Comparison of ENCODE assay signal across 16 mouse cellular contexts in genomic region chr3:88382383-88382782, GRCm38 (mm10). TPM values are rescaled to one million over a fixed set of nuclear protein-coding genes. Genes with fewer than 3 reads are reported as not detected.
DNase-seq lines count a peak whose midpoint lies in the region; ATAC-seq lines count a peak whose summit lies in the region.
"Not testable (repeated sequence)": the region's sequence is repeated elsewhere in the genome, so short reads cannot be mapped to it uniquely, and the experiment has no call there.
"Had no signal": no experiment of that assay in that cellular context is flagged by ENCODE, and none has a peak within 500 bp of the region (broad histone marks: within the 10 kb centered on the region; RNA-seq: fewer than 3 reads in every experiment).

No protein-coding gene starts in this region.

- H3K27me3 ChIP-seq in embryonic facial prominence, embryonic 13.5 days; forebrain, embryonic 14.5 days (replicated peaks; ENCODE audit: control insufficient read depth, insufficient read depth, low read length); hindbrain, embryonic 12.5 days; intestine, embryonic 15.5 days (replicated peaks); limb, embryonic 13.5 days; midbrain, embryonic 11.5 days (ENCODE audit: control insufficient read depth, insufficient read depth, low read length); neural tube, embryonic 15.5 days (replicated peaks): not testable (repeated sequence)

- H3K36me3 ChIP-seq in embryonic facial prominence, embryonic 13.5 days; forebrain, embryonic 14.5 days (ENCODE audit: control insufficient read depth, insufficient read depth, low read length); hindbrain, embryonic 12.5 days; intestine, embryonic 15.5 days; limb, embryonic 13.5 days; midbrain, embryonic 11.5 days (ENCODE audit: control insufficient read depth, insufficient read depth, low read length); neural tube, embryonic 15.5 days: not testable (repeated sequence)

- H3K4me2 ChIP-seq in embryonic facial prominence, embryonic 13.5 days: peak overlapping the region; percentile 56; the same call in 1 of the 2 replicates
- H3K4me2 ChIP-seq in forebrain, embryonic 14.5 days (ENCODE audit: low read length): peak overlapping the region; percentile 45; the same call in 1 of the 2 replicates
- peak overlapping the region; percentile 47; the same call in 1 of the 2 replicates for H3K4me2 ChIP-seq in hindbrain, embryonic 12.5 days (replicated peaks)
- H3K4me2 ChIP-seq in intestine, embryonic 15.5 days (replicated peaks); midbrain, embryonic 11.5 days: not testable (repeated sequence)
- H3K4me2 ChIP-seq in limb, embryonic 13.5 days (replicated peaks): peak overlapping the region; percentile 62
- H3K4me2 ChIP-seq in neural tube, embryonic 15.5 days: peak overlapping the region; percentile 54

- WGBS in embryonic facial prominence, embryonic 13.5 days: 0% methylated on average over 1 of the region's 7 CpGs
- 38% methylated on average over 1 of the region's 7 CpGs for WGBS in forebrain, embryonic 14.5 days
- WGBS in hindbrain, embryonic 12.5 days: 20% methylated on average over 1 of the region's 7 CpGs
- 25% methylated on average over 1 of the region's 7 CpGs for WGBS in intestine, embryonic 15.5 days
- WGBS in limb, embryonic 13.5 days: 30% methylated on average over 1 of the region's 7 CpGs
- 27% methylated on average over 1 of the region's 7 CpGs for WGBS in midbrain, embryonic 11.5 days
- WGBS in neural tube, embryonic 15.5 days: 27% methylated on average over 3 of the region's 7 CpGs

- ATAC-seq in embryonic facial prominence, embryonic 13.5 days (ENCODE audit: insufficient number of reproducible peaks, insufficient read depth, low FRiP score, low TSS enrichment, low read depth); limb, embryonic 13.5 days (ENCODE audit: low FRiP score, low read depth): not testable (repeated sequence)
- peak; percentile 40 for ATAC-seq in forebrain, embryonic 14.5 days
- ATAC-seq in hindbrain, embryonic 12.5 days (ENCODE audit: low FRiP score): peak; percentile 55
- ATAC-seq in intestine, embryonic 15.5 days: peak; percentile 36; the same call in 1 of the 2 replicates
- ATAC-seq in midbrain, embryonic 11.5 days (ENCODE audit: low FRiP score): peak; percentile 14; the same call in 1 of the 2 replicates
- ATAC-seq in neural tube, embryonic 15.5 days (ENCODE audit: low FRiP score): peak; percentile 53

- not testable (repeated sequence) for H3K4me3 ChIP-seq in embryonic facial prominence, embryonic 13.5 days; forebrain, embryonic 14.5 days (ENCODE audit: low read depth, low read length); hindbrain, embryonic 12.5 days; intestine, embryonic 15.5 days (replicated peaks); limb, embryonic 13.5 days; midbrain, embryonic 11.5 days (ENCODE audit: low read depth, low read length); neural tube, embryonic 15.5 days (replicated peaks)

- H3K9me3 ChIP-seq in embryonic facial prominence, embryonic 13.5 days; forebrain, embryonic 14.5 days (replicated peaks; ENCODE audit: control insufficient read depth, low read length); hindbrain, embryonic 12.5 days (replicated peaks); intestine, embryonic 15.5 days; limb, embryonic 13.5 days; midbrain, embryonic 11.5 days (ENCODE audit: control insufficient read depth, low read length); neural tube, embryonic 15.5 days (replicated peaks): not testable (repeated sequence)

- not testable (repeated sequence) for H3K4me1 ChIP-seq in embryonic facial prominence, embryonic 13.5 days; forebrain, embryonic 14.5 days (ENCODE audit: control insufficient read depth, insufficient read depth, low read length); hindbrain, embryonic 12.5 days; intestine, embryonic 15.5 days (replicated peaks); limb, embryonic 13.5 days; midbrain, embryonic 11.5 days (ENCODE audit: control insufficient read depth, insufficient read depth, low read length); neural tube, embryonic 15.5 days

- not testable (repeated sequence) for H3K9ac ChIP-seq in embryonic facial prominence, embryonic 13.5 days; forebrain, embryonic 14.5 days (ENCODE audit: low read length); hindbrain, embryonic 12.5 days; intestine, embryonic 15.5 days; limb, embryonic 13.5 days; midbrain, embryonic 11.5 days (ENCODE audit: low read length); neural tube, embryonic 15.5 days (replicated peaks)

- H3K27ac ChIP-seq in embryonic facial prominence, embryonic 13.5 days; forebrain, embryonic 14.5 days (ENCODE audit: low read depth, low read length); hindbrain, embryonic 12.5 days; intestine, embryonic 15.5 days; limb, embryonic 13.5 days; midbrain, embryonic 11.5 days (ENCODE audit: low read depth, low read length); neural tube, embryonic 15.5 days (replicated peaks): not testable (repeated sequence)

- not testable (repeated sequence) for DNase-seq in forebrain, embryonic 14.5 days (ENCODE audit: low spot score); midbrain, embryonic 11.5 days (ENCODE audit: low spot score, missing footprints)

RNA-seq across cellular contexts. Expression of gene Bglap, which starts 1.9 kb away (rescaled TPM):
- 0.91 TPM in 1 of 2 replicates, not detected in the other for polyA plus RNA-seq in embryonic facial prominence, embryonic 13.5 days (2015; fragmentation: Nextera tagmentation; extraction: Ambion mirVana)
- not detected in 2 replicates for polyA plus RNA-seq in forebrain, embryonic 14.5 days (2014; fragmentation: Nextera tagmentation; extraction: Ambion mirVana)
- polyA plus RNA-seq in hindbrain, embryonic 12.5 days (2016; fragmentation: Nextera tagmentation; extraction: Ambion mirVana): not detected in 2 replicates
- polyA plus RNA-seq in intestine, embryonic 15.5 days (2015; fragmentation: Nextera tagmentation; extraction: Ambion mirVana): not detected in 2 replicates
- 0.63 TPM in 1 of 2 replicates, not detected in the other for polyA plus RNA-seq in limb, embryonic 13.5 days (2015; fragmentation: Nextera tagmentation; extraction: Ambion mirVana)
- 0.48 TPM in 1 of 2 replicates, not detected in the other for polyA plus RNA-seq in midbrain, embryonic 11.5 days (2014; fragmentation: Nextera tagmentation; extraction: Ambion mirVana)
- not detected in 2 replicates for polyA plus RNA-seq in neural tube, embryonic 15.5 days (2015; fragmentation: Nextera tagmentation; extraction: Ambion mirVana)
- polyA plus RNA-seq: activated CD4-positive, CD25-positive, alpha-beta regulatory T cell, adult 4 months; embryonic facial prominence, embryonic 11.5 days; G1E; heart, postnatal 0 days; hindbrain, embryonic 10.5 days; kidney, adult 2 months; liver, embryonic 15.5 days; midbrain, embryonic 14.5 days had no signal

RNA-seq across cellular contexts. Expression of gene Bglap2, which starts 3.9 kb away (rescaled TPM):
- polyA plus RNA-seq in embryonic facial prominence, embryonic 13.5 days (2015; fragmentation: Nextera tagmentation; extraction: Ambion mirVana): 0.58 TPM in 1 of 2 replicates, not detected in the other
- not detected in 2 replicates for polyA plus RNA-seq in forebrain, embryonic 14.5 days (2014; fragmentation: Nextera tagmentation; extraction: Ambion mirVana)
- polyA plus RNA-seq in hindbrain, embryonic 12.5 days (2016; fragmentation: Nextera tagmentation; extraction: Ambion mirVana): not detected in 2 replicates
- polyA plus RNA-seq in intestine, embryonic 15.5 days (2015; fragmentation: Nextera tagmentation; extraction: Ambion mirVana): not detected in 2 replicates
- not detected in 2 replicates for polyA plus RNA-seq in limb, embryonic 13.5 days (2015; fragmentation: Nextera tagmentation; extraction: Ambion mirVana)
- not detected in 2 replicates for polyA plus RNA-seq in midbrain, embryonic 11.5 days (2014; fragmentation: Nextera tagmentation; extraction: Ambion mirVana)
- not detected in 2 replicates for polyA plus RNA-seq in neural tube, embryonic 15.5 days (2015; fragmentation: Nextera tagmentation; extraction: Ambion mirVana)
- polyA plus RNA-seq: activated CD4-positive, CD25-positive, alpha-beta regulatory T cell, adult 4 months; embryonic facial prominence, embryonic 11.5 days; G1E; heart, postnatal 0 days; hindbrain, embryonic 10.5 days; kidney, adult 2 months; liver, embryonic 15.5 days; midbrain, embryonic 14.5 days had no signal

RNA-seq across cellular contexts. Expression of gene Bglap3, which starts 9.8 kb away (rescaled TPM):
- polyA plus RNA-seq in embryonic facial prominence, embryonic 13.5 days (2015; fragmentation: Nextera tagmentation; extraction: Ambion mirVana): 0.28 TPM in 1 of 2 replicates, not detected in the other
- not detected in 2 replicates for polyA plus RNA-seq in forebrain, embryonic 14.5 days (2014; fragmentation: Nextera tagmentation; extraction: Ambion mirVana)
- polyA plus RNA-seq in hindbrain, embryonic 12.5 days (2016; fragmentation: Nextera tagmentation; extraction: Ambion mirVana): not detected in 2 replicates
- polyA plus RNA-seq in intestine, embryonic 15.5 days (2015; fragmentation: Nextera tagmentation; extraction: Ambion mirVana): 1.3 and 2.7 TPM in 2 replicates
- 0.37 TPM in 1 of 2 replicates, not detected in the other for polyA plus RNA-seq in limb, embryonic 13.5 days (2015; fragmentation: Nextera tagmentation; extraction: Ambion mirVana)
- polyA plus RNA-seq in midbrain, embryonic 11.5 days (2014; fragmentation: Nextera tagmentation; extraction: Ambion mirVana): 0.08 and 0.12 TPM in 2 replicates
- polyA plus RNA-seq in neural tube, embryonic 15.5 days (2015; fragmentation: Nextera tagmentation; extraction: Ambion mirVana): 0.15 and 0.28 TPM in 2 replicates
- polyA plus RNA-seq: activated CD4-positive, CD25-positive, alpha-beta regulatory T cell, adult 4 months; G1E; heart, postnatal 0 days; hindbrain, embryonic 10.5 days; midbrain, embryonic 14.5 days had no signal

RNA-seq across cellular contexts. Expression of gene Paqr6, which starts 18.0 kb away (rescaled TPM):
- polyA plus RNA-seq in embryonic facial prominence, embryonic 13.5 days (2015; fragmentation: Nextera tagmentation; extraction: Ambion mirVana): 4.2 and 4.9 TPM in 2 replicates
- polyA plus RNA-seq in forebrain, embryonic 14.5 days (2014; fragmentation: Nextera tagmentation; extraction: Ambion mirVana): 0.22 and 0.30 TPM in 2 replicates
- polyA plus RNA-seq in hindbrain, embryonic 12.5 days (2016; fragmentation: Nextera tagmentation; extraction: Ambion mirVana): 2.2 and 2.8 TPM in 2 replicates
- polyA plus RNA-seq in intestine, embryonic 15.5 days (2015; fragmentation: Nextera tagmentation; extraction: Ambion mirVana): 3.7 and 4.2 TPM in 2 replicates
- 7.6 and 8.7 TPM in 2 replicates for polyA plus RNA-seq in limb, embryonic 13.5 days (2015; fragmentation: Nextera tagmentation; extraction: Ambion mirVana)
- 0.15 and 0.29 TPM in 2 replicates for polyA plus RNA-seq in midbrain, embryonic 11.5 days (2014; fragmentation: Nextera tagmentation; extraction: Ambion mirVana)
- 1.6 and 2.5 TPM in 2 replicates for polyA plus RNA-seq in neural tube, embryonic 15.5 days (2015; fragmentation: Nextera tagmentation; extraction: Ambion mirVana)
- polyA plus RNA-seq: activated CD4-positive, CD25-positive, alpha-beta regulatory T cell, adult 4 months; G1E; myocyte had no signal

RNA-seq across cellular contexts. Expression of gene Pmf1, which starts 27.7 kb away (rescaled TPM):
- 121 and 153 TPM in 2 replicates for polyA plus RNA-seq in embryonic facial prominence, embryonic 13.5 days (2015; fragmentation: Nextera tagmentation; extraction: Ambion mirVana)
- 63.2 and 70.6 TPM in 2 replicates for polyA plus RNA-seq in forebrain, embryonic 14.5 days (2014; fragmentation: Nextera tagmentation; extraction: Ambion mirVana)
- polyA plus RNA-seq in hindbrain, embryonic 12.5 days (2016; fragmentation: Nextera tagmentation; extraction: Ambion mirVana): 73.3 and 82.3 TPM in 2 replicates
- polyA plus RNA-seq in intestine, embryonic 15.5 days (2015; fragmentation: Nextera tagmentation; extraction: Ambion mirVana): 127 and 128 TPM in 2 replicates
- 125 and 127 TPM in 2 replicates for polyA plus RNA-seq in limb, embryonic 13.5 days (2015; fragmentation: Nextera tagmentation; extraction: Ambion mirVana)
- 128 and 132 TPM in 2 replicates for polyA plus RNA-seq in midbrain, embryonic 11.5 days (2014; fragmentation: Nextera tagmentation; extraction: Ambion mirVana)
- 25.8 and 52.7 TPM in 2 replicates for polyA plus RNA-seq in neural tube, embryonic 15.5 days (2015; fragmentation: Nextera tagmentation; extraction: Ambion mirVana)
